Mouse (Mus musculus) limb, embryonic 12.5 days (tissue): ENCODE results near the gene Ahdc1. TPM values are rescaled to one million over a fixed set of nuclear protein-coding genes. Genes with fewer than 3 reads are reported as not detected.

Experiments
- ATAC-seq: fragments of 200-750 bp; cut with Nextera tagmentation; 2 replicates; pipeline ENCODE4 v1.8.0; 2017; ENCODE audit warnings: low read depth, moderate TSS enrichment; ENCODE audit not compliant: insufficient number of reproducible peaks, insufficient read depth, low FRiP score, low TSS enrichment
- H3K27ac ChIP-seq: fragments of 300-500 bp; sonication (generic); 2 replicates; pipeline ENCODE4 v1.5.1; 2016; ENCODE audit warnings: mild to moderate bottlenecking, moderate library complexity
- H3K27me3 ChIP-seq: fragments of 300-500 bp; sonication (generic); 2 replicates; pipeline ENCODE4 v1.6.1; 2016; ENCODE audit warnings: mild to moderate bottlenecking, moderate library complexity
- H3K36me3 ChIP-seq: fragments of 300-500 bp; sonication (generic); 2 replicates; pipeline ENCODE4 v1.6.1; 2016; ENCODE audit warnings: mild to moderate bottlenecking, moderate library complexity
- H3K4me1 ChIP-seq: fragments of 300-500 bp; sonication (generic); replicated peaks from 2 replicates; pipeline ENCODE4 v1.6.1; 2016
- H3K4me2 ChIP-seq: fragments of 300-500 bp; sonication (generic); 2 replicates; pipeline ENCODE4 v1.6.1; 2016; ENCODE audit warnings: mild to moderate bottlenecking, moderate library complexity
- H3K4me3 ChIP-seq: fragments of 300-500 bp; sonication (generic); replicated peaks from 2 replicates; pipeline ENCODE4 v1.5.1; 2016; ENCODE audit warnings: mild to moderate bottlenecking
- H3K9ac ChIP-seq: fragments of 300-500 bp; sonication (generic); replicated peaks from 2 replicates; pipeline ENCODE4 v1.6.1; 2016; ENCODE audit warnings: mild to moderate bottlenecking, moderate library complexity
- H3K9me3 ChIP-seq: fragments of 300-500 bp; sonication (generic); 2 replicates; pipeline ENCODE4 v1.6.1; 2016; ENCODE audit warnings: mild to moderate bottlenecking, moderate library complexity
- WGBS: fragments of 180-500 bp; shearing (Covaris S2); methylation state at CpG from one replicate; pipeline ENCODE4 v1.1.7; 2016; 5-methylcytosine and 5-hydroxymethylcytosine counted together
- polyA plus RNA-seq: library from polyadenylated mRNA; unstranded; fragments of >200 nt; fragmentation: Nextera tagmentation; extraction: Ambion mirVana; gene quantifications from 2 replicates; pipeline ENCODE4 v1.2.1, GENCODE M21; 2016

Gene Ahdc1
- polyA plus RNA-seq, 1 experiment from 2014 or later, result 14.5 TPM

DNA sequence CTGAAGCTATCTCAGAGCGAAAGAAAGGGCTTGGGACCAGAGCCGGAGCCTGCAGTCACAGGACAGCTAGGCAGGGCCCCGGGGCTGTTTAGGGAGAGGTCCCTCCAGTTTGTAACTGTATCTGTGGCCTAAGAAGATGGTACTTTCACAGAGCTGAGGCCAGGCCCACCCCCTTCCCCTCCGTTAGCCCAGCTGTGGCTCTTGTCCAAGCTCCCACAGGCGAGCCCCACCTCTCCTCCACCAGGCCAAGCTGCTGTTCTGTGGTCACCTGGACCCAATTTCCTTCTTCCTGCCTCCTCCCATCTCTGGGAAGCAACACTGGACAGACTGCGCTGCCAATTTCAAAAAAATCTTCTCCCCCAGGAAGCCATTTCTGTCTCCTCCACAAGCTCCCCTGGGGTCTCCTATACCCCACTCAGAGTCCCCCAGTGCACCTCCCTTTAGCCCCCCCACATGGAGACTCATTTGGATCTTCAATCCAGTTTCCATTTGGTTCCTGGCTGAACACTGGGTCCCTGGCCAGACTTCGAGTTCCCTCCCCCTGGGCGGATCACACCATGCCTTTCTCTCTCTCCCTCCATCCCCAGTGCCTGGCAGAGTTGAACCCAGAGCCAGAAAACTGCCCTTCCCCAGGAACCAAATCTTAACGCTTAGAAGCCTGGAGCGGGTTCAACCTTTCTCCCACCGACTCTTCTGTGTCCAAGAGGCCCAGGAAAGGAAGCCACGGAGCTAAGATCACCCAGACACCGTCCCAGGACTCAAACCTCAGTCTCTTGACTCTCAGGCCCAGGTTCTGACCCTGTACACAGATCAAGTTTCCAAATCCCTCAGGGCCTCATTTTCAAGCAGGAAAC lies 97.6 kb downstream of the Ahdc1 start:
- no peak overlapping the region for H3K4me3 ChIP-seq
- 37% methylated on average over 13 of the region's 13 CpGs for WGBS

DNA sequence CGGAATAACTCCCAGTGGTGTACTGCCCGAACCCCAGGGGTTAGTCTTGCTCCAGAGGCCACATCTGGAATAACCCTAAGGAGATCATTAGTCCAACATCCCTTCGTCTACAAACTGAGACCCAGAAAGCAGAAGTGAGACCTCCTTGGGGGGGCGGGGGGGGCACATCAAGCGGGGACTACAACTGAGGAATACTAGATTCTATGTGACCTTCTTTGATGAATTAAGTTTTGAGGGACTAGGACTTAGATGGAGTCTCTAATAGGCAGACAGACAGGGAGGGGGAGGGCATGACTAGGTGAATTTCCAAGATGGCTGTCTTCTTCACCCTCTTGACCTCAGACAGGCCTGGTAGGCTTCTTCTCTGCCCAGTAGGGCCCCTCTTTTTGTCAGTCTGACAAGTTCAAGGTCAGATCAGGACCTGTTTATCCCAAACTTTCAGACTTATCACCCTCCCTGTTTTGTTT lies 98.3 kb downstream of the Ahdc1 start:
- Histone ChIP-seq H3K4me1 (peaks cover 44% of the 10 kb centered on the region), H3K27me3 (no peaks in the 10 kb centered on the region), H3K27ac (peak overlapping the region; percentile 66), H3K36me3 (no peaks in the 10 kb centered on the region), H3K9me3 (no peaks in the 10 kb centered on the region), H3K9ac (no peak overlapping the region), H3K4me2 (no peak overlapping the region), H3K4me3 (no peak overlapping the region)
- no peak for ATAC-seq
- 23% methylated on average over 5 of the region's 5 CpGs for WGBS

More for the DNA sequence above, 97.6 kb downstream of the Ahdc1 start:
- Histone ChIP-seq H3K4me1 (peaks cover 50% of the 10 kb centered on the region), H3K27ac (peak overlapping the region; percentile 66), H3K9me3 (no peaks in the 10 kb centered on the region), H3K9ac (no peak overlapping the region), H3K4me2 (0 out of 2 replicates have a peak overlapping the region, but pooled peaks have one; percentile 16), H3K36me3 (no peaks in the 10 kb centered on the region), H3K27me3 (no peaks in the 10 kb centered on the region)
- no peak; the same call in 1 of the 2 replicates for ATAC-seq

GRCm38 (mm10) chr4:133112175-133112838 lies 101.2 kb downstream of the Ahdc1 start:
- peaks cover 55% of the 10 kb centered on the region for H3K4me1 ChIP-seq
- 29% methylated on average over 13 of the region's 13 CpGs for WGBS

GRCm38 (mm10) chr4:133113351-133113882 lies 102.4 kb downstream of the Ahdc1 start:
- WGBS, result 36% methylated on average over 6 of the region's 6 CpGs
- no peak for ATAC-seq
- Histone ChIP-seq H3K4me1 (peaks cover 53% of the 10 kb centered on the region), H3K9me3 (no peaks in the 10 kb centered on the region), H3K27me3 (no peaks in the 10 kb centered on the region), H3K9ac (no peak overlapping the region), H3K4me2 (no peak overlapping the region), H3K36me3 (no peaks in the 10 kb centered on the region), H3K4me3 (no peak overlapping the region), H3K27ac (peak overlapping the region; percentile 24; the same call in 1 of the 2 replicates)

More at GRCm38 (mm10) chr4:133112175-133112838, 101.2 kb downstream of the Ahdc1 start:
- Histone ChIP-seq H3K4me2 (no peak overlapping the region), H3K27ac (peak overlapping the region; percentile 62; the same call in 1 of the 2 replicates), H3K4me3 (no peak overlapping the region), H3K36me3 (no peaks in the 10 kb centered on the region), H3K9ac (no peak overlapping the region), H3K9me3 (no peaks in the 10 kb centered on the region), H3K27me3 (no peaks in the 10 kb centered on the region)
- no peak for ATAC-seq

GRCm38 (mm10) chr4:133114762-133115161 lies 103.7 kb downstream of the Ahdc1 start:
- 72% methylated on average over 3 of the region's 3 CpGs for WGBS
- Histone ChIP-seq H3K27ac (0 out of 2 replicates have a peak overlapping the region, but pooled peaks have one; percentile 17), H3K36me3 (no peaks in the 10 kb centered on the region), H3K4me1 (peaks cover 42% of the 10 kb centered on the region), H3K27me3 (no peaks in the 10 kb centered on the region), H3K4me3 (no peak overlapping the region), H3K9me3 (no peaks in the 10 kb centered on the region), H3K4me2 (no peak overlapping the region), H3K9ac (no peak overlapping the region)
- no peak for ATAC-seq

DNA sequence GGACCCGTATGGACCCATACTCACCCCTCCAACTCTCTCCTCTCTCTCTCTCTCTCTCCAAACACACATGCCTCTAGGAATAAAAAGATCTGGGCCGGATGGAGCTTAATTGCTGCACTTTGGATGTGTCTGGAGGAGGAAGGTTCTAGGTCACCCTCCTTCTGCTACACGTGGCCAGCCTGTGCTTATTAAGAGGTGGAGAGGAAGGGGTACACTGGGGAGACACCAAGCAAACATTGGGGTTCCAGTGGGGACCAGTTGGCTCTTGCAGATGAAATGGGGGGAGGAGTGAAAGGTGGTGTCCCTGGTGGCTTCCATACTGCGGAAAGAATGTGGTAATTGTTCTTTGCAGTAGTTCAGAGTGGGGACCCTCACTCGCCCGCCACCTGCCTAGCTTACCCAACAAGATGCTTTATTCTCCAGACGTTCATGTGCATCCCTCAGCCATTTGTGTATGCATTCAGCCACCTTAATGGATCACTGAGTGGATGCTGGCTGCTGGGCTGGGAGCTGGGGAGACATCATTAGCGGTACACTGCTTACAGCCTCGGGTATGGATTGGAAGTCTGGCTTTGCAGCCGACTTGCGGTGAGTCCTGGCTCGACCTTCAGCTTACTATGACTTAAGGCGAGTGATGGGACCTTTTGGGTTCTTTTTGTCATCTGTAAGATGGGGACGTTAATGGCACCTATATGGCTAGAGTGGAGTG lies 104.8 kb downstream of the Ahdc1 start:
- Histone ChIP-seq H3K9me3 (no peaks in the 10 kb centered on the region), H3K4me3 (no peak overlapping the region), H3K27ac (no peak overlapping the region), H3K4me1 (peaks cover 48% of the 10 kb centered on the region), H3K27me3 (no peaks in the 10 kb centered on the region), H3K9ac (no peak overlapping the region), H3K4me2 (no peak overlapping the region), H3K36me3 (no peaks in the 10 kb centered on the region)
- no peak for ATAC-seq
- 72% methylated on average over 14 of the region's 14 CpGs for WGBS

DNA sequence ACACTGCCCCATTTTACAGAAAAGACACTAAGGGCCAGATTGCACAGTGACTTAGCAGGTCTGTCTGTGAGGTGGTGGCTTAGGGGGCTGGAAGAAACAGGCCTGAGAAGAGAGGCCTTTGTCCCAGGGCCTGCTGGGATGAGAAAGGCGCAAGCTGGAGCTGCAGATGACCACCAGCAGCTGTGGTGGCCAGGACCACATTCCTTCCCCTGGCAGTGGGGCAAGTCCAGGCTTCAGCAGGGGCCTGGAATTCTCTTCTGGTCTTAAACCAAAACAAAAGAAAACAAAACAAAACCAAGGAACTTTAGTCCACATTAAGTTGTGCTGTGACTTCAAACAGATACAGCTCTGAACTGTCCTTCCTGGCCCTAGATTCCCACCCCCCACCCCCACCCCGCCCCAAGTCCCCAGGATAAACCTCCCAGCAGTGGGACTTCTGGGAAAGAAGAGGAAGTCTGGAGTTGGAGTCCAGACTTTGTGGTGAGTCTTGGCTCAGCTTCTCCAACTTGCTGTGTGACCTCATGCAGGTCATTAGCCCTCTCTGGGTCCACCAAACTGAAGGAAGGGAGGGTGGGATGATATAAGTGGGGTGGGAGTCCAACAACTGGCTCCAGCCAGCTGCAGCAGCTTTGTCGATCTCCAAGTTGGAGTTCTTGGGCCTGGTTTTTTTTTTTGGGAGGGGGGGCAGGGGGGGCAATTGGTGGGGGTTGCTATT lies 105.9 kb downstream of the Ahdc1 start:
- Histone ChIP-seq H3K27ac (peak overlapping the region; percentile 95), H3K9ac (no peak overlapping the region), H3K4me2 (peak overlapping the region; percentile 34; the same call in 1 of the 2 replicates), H3K4me1 (peaks cover 47% of the 10 kb centered on the region), H3K4me3 (no peak overlapping the region), H3K27me3 (no peaks in the 10 kb centered on the region), H3K9me3 (no peaks in the 10 kb centered on the region), H3K36me3 (no peaks in the 10 kb centered on the region)
- WGBS, result 49% methylated on average over 3 of the region's 3 CpGs
- ATAC-seq, result no peak

- Histone ChIP-seq H3K4me1 (peaks cover 40% of the 10 kb centered on the region), H3K4me3 (0 out of 2 replicates have a peak overlapping the region, but pooled peaks have one; percentile 6)
These were observed 106.7 kb downstream of the Ahdc1 start for GRCm38 (mm10) chr4:133117556-133118411.

DNA sequence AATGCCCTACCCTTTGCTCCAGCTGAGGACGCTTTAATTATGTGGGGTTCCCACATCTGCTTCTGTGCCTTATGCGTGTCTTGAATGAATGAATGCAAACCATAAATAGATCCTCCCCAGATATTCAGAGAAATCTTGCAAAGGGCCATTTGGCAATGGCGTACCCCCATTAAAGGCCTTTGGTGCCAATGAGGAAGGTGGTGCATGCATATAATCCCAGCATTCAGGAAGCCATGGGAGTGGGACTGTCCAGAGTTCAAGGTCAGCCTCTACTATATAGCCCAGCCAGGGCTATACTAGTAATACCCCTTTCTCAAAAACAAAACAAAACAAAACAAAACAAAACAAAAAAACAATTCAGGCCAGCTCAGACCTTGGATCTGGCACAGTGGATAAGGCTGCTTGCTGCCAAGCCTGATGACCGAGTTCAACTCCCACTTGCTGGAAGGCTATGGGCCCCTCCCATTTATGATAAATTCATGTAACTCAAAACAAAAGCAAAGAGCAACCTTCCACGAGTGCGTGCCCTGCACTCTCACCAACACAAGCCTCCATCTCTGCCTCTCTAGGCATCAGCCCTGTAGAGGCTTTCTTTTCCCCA lies 107.8 kb downstream of the Ahdc1 start:
- Histone ChIP-seq H3K9ac (no peak overlapping the region), H3K9me3 (no peaks in the 10 kb centered on the region), H3K4me3 (no peak overlapping the region), H3K36me3 (no peaks in the 10 kb centered on the region), H3K4me1 (peaks cover 31% of the 10 kb centered on the region), H3K27me3 (no peaks in the 10 kb centered on the region), H3K27ac (0 out of 2 replicates have a peak overlapping the region, but pooled peaks have one; percentile 17), H3K4me2 (no peak overlapping the region)
- 90% methylated on average over 6 of the region's 6 CpGs for WGBS
- no peak for ATAC-seq

More at GRCm38 (mm10) chr4:133117556-133118411, 106.7 kb downstream of the Ahdc1 start:
- H3K27me3 ChIP-seq, result no peaks in the 10 kb centered on the region
- no peak for ATAC-seq
- H3K27ac ChIP-seq, result peak overlapping the region; percentile 95
- peak overlapping the region; percentile 37; the same call in 1 of the 2 replicates for H3K9ac ChIP-seq
- H3K4me2 ChIP-seq, result peak overlapping the region; percentile 34
- H3K36me3 ChIP-seq, result no peaks in the 10 kb centered on the region
- no peaks in the 10 kb centered on the region for H3K9me3 ChIP-seq
- 13% methylated on average over 18 of the region's 18 CpGs for WGBS
